Mouse (Mus musculus) brain, adult 10 weeks (tissue): Measurements from ENCODE around the gene Cilp. TPM values are rescaled to one million over a fixed set of nuclear protein-coding genes. Genes with fewer than 3 reads are reported as not detected.

Source experiments
- polyA plus RNA-seq: library from polyadenylated mRNA; stranded (reverse); fragments of 350-450 nt; fragmentation: Illumina TruSeq; extraction: RNeasy Lipid Tissue Mini Kit (QIAGEN cat#74804); gene quantifications from one replicate; pipeline ENCODE4 v1.2.3, GENCODE M21; 2015; ENCODE audit warnings: low read depth, low replicate concordance

Gene Cilp
- polyA plus RNA-seq, result not detected

DNA sequence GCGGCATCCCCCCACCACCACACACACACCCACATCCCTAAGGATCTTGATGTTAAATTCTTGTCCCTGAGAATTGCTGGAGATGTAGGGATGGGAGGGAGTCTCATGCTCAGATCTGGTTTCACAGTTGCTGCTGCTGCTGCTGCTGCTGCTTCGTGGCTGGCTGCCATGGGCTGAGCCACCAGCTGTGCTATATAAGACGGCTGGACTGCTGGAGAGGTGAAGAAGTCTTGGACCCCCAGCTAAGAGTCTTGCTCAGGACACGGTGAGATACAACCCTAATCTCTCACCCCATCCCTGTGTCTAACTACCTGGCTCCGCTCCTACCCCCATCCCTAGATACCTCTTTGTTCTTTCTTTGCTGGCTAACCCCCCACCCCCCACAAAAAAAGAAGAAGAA, at the start of gene Cilp:
Gene Cilp (plus strand): TSS at position 222 of the 400 bp plus-strand sequence.

DNA sequence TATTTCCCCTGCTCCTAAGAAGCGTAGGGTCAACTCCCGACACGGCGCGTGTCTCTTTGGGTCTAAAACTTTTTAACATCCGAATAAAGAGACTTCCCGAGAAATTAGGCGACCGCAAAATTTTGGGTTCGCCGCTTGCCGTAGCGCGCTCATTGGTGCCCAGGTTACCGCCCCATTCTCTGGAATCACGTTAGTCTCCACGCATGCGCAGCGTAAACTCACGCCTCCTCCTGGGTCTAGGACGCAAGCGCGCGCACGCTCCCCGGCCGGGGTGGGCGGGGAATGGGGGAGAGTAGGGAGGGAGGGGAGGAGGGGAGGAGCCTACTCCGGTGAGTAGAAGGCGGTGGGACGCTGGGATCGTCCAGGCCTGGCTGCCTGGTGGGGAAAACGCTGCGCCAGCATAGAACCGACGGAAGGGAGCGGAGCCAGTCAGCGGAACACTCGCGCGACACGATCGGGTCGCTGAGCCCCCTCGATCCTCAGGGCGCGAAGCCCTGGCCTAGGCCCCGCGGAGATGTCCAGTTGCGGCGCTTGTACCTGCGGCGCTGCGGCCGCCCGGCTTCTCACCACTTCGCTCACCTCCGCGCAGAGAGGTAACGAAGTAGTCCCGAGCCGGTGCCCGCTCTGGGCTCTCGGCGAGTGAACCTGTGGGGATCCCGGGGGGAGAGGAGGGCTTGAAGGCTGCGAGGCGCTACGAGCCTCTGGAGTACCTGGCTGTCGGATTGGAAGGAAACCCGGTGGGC, 29.2 kb downstream of the Cilp start, which contains the start of gene Clpx:
Gene Clpx (plus strand): TSS at position 288 of the 743 bp plus-strand sequence.

Other genes with a start within 250 kb of the Cilp start
- gene Hacd3, start 243.5 kb upstream of the Cilp start, polyA plus RNA-seq, result 180 TPM
- 119 TPM for gene Dpp8, start 232.8 kb upstream of the Cilp start, polyA plus RNA-seq
- gene Igdcc4, start 163.7 kb upstream of the Cilp start, polyA plus RNA-seq, result 17.2 TPM
- gene Igdcc3, start 124.0 kb upstream of the Cilp start, polyA plus RNA-seq, result 0.94 TPM
- 2.6 TPM for gene Parp16, start 69.8 kb upstream of the Cilp start, polyA plus RNA-seq
- 27.0 TPM for gene Clpx, start 29.1 kb downstream of the Cilp start, polyA plus RNA-seq
- gene Pdcd7, start 80.9 kb downstream of the Cilp start, polyA plus RNA-seq, result 21.8 TPM
- gene Ubap1l, start 95.9 kb downstream of the Cilp start, polyA plus RNA-seq, result 7.9 TPM
- gene Kbtbd13, start 126.5 kb downstream of the Cilp start, polyA plus RNA-seq, result 0.19 TPM
- 4.6 TPM for gene Rasl12, start 133.3 kb downstream of the Cilp start, polyA plus RNA-seq
- not detected for gene Slc51b, start 157.8 kb downstream of the Cilp start, polyA plus RNA-seq
- gene Mtfmt, start 170.6 kb downstream of the Cilp start, polyA plus RNA-seq, result 16.7 TPM
- 34.6 TPM for gene Spg21, start 195.8 kb downstream of the Cilp start, polyA plus RNA-seq